Mouse (Mus musculus) limb, embryonic 12.5 days (tissue): ENCODE measurements around the gene Hsd3b6. TPM values are rescaled to one million over a fixed set of nuclear protein-coding genes. Genes with fewer than 3 reads are reported as not detected.

ENCODE experiments used
- ATAC-seq: fragments of 200-750 bp; cut with Nextera tagmentation; 2 replicates; pipeline ENCODE4 v1.8.0; 2017; ENCODE audit warnings: low read depth, moderate TSS enrichment; ENCODE audit not compliant: insufficient number of reproducible peaks, insufficient read depth, low FRiP score, low TSS enrichment
- H3K27ac ChIP-seq: fragments of 300-500 bp; sonication (generic); 2 replicates; pipeline ENCODE4 v1.5.1; 2016; ENCODE audit warnings: mild to moderate bottlenecking, moderate library complexity
- H3K27me3 ChIP-seq: fragments of 300-500 bp; sonication (generic); 2 replicates; pipeline ENCODE4 v1.6.1; 2016; ENCODE audit warnings: mild to moderate bottlenecking, moderate library complexity
- H3K36me3 ChIP-seq: fragments of 300-500 bp; sonication (generic); 2 replicates; pipeline ENCODE4 v1.6.1; 2016; ENCODE audit warnings: mild to moderate bottlenecking, moderate library complexity
- H3K4me1 ChIP-seq: fragments of 300-500 bp; sonication (generic); replicated peaks from 2 replicates; pipeline ENCODE4 v1.6.1; 2016
- H3K4me2 ChIP-seq: fragments of 300-500 bp; sonication (generic); 2 replicates; pipeline ENCODE4 v1.6.1; 2016; ENCODE audit warnings: mild to moderate bottlenecking, moderate library complexity
- H3K4me3 ChIP-seq: fragments of 300-500 bp; sonication (generic); replicated peaks from 2 replicates; pipeline ENCODE4 v1.5.1; 2016; ENCODE audit warnings: mild to moderate bottlenecking
- H3K9ac ChIP-seq: fragments of 300-500 bp; sonication (generic); replicated peaks from 2 replicates; pipeline ENCODE4 v1.6.1; 2016; ENCODE audit warnings: mild to moderate bottlenecking, moderate library complexity
- H3K9me3 ChIP-seq: fragments of 300-500 bp; sonication (generic); 2 replicates; pipeline ENCODE4 v1.6.1; 2016; ENCODE audit warnings: mild to moderate bottlenecking, moderate library complexity
- WGBS: fragments of 180-500 bp; shearing (Covaris S2); methylation state at CpG from one replicate; pipeline ENCODE4 v1.1.7; 2016; 5-methylcytosine and 5-hydroxymethylcytosine counted together
- polyA plus RNA-seq: library from polyadenylated mRNA; unstranded; fragments of >200 nt; fragmentation: Nextera tagmentation; extraction: Ambion mirVana; gene quantifications from 2 replicates; pipeline ENCODE4 v1.2.1, GENCODE M21; 2016

Gene Hsd3b6
- 31.6 and 33.2 TPM in 2 replicates for polyA plus RNA-seq

- Histone ChIP-seq H3K27ac (no peak within 1 kb of the TSS), H3K9ac (no peak within 1 kb of the TSS), H3K4me3 (no peak within 1 kb of the TSS), H3K36me3 (no peaks in the 10 kb centered on the region), H3K4me2 (no peak within 1 kb of the TSS), H3K9me3 (no peaks in the 10 kb centered on the region), H3K4me1 (no peaks in the 10 kb centered on the region), H3K27me3 (no peaks in the 10 kb centered on the region)
- no peak for ATAC-seq
- 67% methylated on average over 6 of the region's 6 CpGs for WGBS
Observed at GRCm38 (mm10) chr3:98814101-98814670, at the start of gene Hsd3b6. Gene Hsd3b6 (minus strand): TSS chr3:98814443.

GRCm38 (mm10) chr3:98862800-98863199 is 48.6 kb upstream of the Hsd3b6 start:
- no peaks in the 10 kb centered on the region for H3K9me3 ChIP-seq
- 97% methylated on average over 1 of the region's 1 CpGs for WGBS
- H3K27me3 ChIP-seq: no peaks in the 10 kb centered on the region
- H3K27ac ChIP-seq: no peak overlapping the region
- H3K4me3 ChIP-seq: no peak overlapping the region
- no peaks in the 10 kb centered on the region for H3K4me1 ChIP-seq
- H3K9ac ChIP-seq: no peak overlapping the region
- H3K4me2 ChIP-seq: no peak overlapping the region
- H3K36me3 ChIP-seq: no peaks in the 10 kb centered on the region
- ATAC-seq: no peak

GRCm38 (mm10) chr3:98859576-98859975 is 45.3 kb upstream of the Hsd3b6 start, which contains the start of gene Hsd3b1:
Gene Hsd3b1 (minus strand): TSS chr3:98859794.
- no peak for ATAC-seq
- H3K27ac ChIP-seq: no peak within 1 kb of the TSS
- no peaks in the 10 kb centered on the region for H3K36me3 ChIP-seq
- no peaks in the 10 kb centered on the region for H3K4me1 ChIP-seq
- no peak within 1 kb of the TSS for H3K9ac ChIP-seq
- H3K9me3 ChIP-seq: no peaks in the 10 kb centered on the region
- H3K27me3 ChIP-seq: no peaks in the 10 kb centered on the region
- 87% methylated on average over 3 of the region's 3 CpGs for WGBS
- no peak within 1 kb of the TSS for H3K4me3 ChIP-seq
- no peak within 1 kb of the TSS for H3K4me2 ChIP-seq

- Histone ChIP-seq H3K27me3 (no peaks in the 10 kb centered on the region), H3K9me3 (no peaks in the 10 kb centered on the region), H3K27ac (no peak overlapping the region), H3K4me3 (no peak overlapping the region), H3K36me3 (no peaks in the 10 kb centered on the region), H3K4me2 (no peak overlapping the region), H3K9ac (no peak overlapping the region), H3K4me1 (no peaks in the 10 kb centered on the region)
- WGBS: 93% methylated on average over 2 of the region's 2 CpGs
- no peak for ATAC-seq
Observed at GRCm38 (mm10) chr3:98858051-98858450, 43.8 kb upstream of the Hsd3b6 start.

- Histone ChIP-seq H3K4me3 (no peak overlapping the region), H3K9me3 (no peaks in the 10 kb centered on the region), H3K4me1 (no peaks in the 10 kb centered on the region), H3K9ac (no peak overlapping the region), H3K27ac (no peak overlapping the region), H3K4me2 (no peak overlapping the region), H3K36me3 (no peaks in the 10 kb centered on the region), H3K27me3 (no peaks in the 10 kb centered on the region)
- WGBS: 65% methylated on average over 1 of the region's 1 CpGs
- ATAC-seq: no peak
Observed at GRCm38 (mm10) chr3:98856892-98857291, 42.6 kb upstream of the Hsd3b6 start.

- Histone ChIP-seq H3K27ac (no peak overlapping the region), H3K4me3 (no peak overlapping the region), H3K4me2 (no peak overlapping the region), H3K9me3 (no peaks in the 10 kb centered on the region), H3K36me3 (no peaks in the 10 kb centered on the region), H3K4me1 (no peaks in the 10 kb centered on the region), H3K27me3 (no peaks in the 10 kb centered on the region), H3K9ac (no peak overlapping the region)
- no peak for ATAC-seq
- 79% methylated on average over 3 of the region's 3 CpGs for WGBS
Observed at GRCm38 (mm10) chr3:98855160-98855559, 40.9 kb upstream of the Hsd3b6 start.

- Histone ChIP-seq H3K27me3 (no peaks in the 10 kb centered on the region), H3K9ac (no peak overlapping the region), H3K9me3 (no peaks in the 10 kb centered on the region), H3K36me3 (no peaks in the 10 kb centered on the region), H3K4me2 (no peak overlapping the region), H3K27ac (no peak overlapping the region), H3K4me1 (no peaks in the 10 kb centered on the region), H3K4me3 (no peak overlapping the region)
- WGBS: 30% methylated on average over 1 of the region's 1 CpGs
- no peak for ATAC-seq
Observed at GRCm38 (mm10) chr3:98853685-98854084, 39.4 kb upstream of the Hsd3b6 start.

GRCm38 (mm10) chr3:98853051-98853450 is 38.8 kb upstream of the Hsd3b6 start:
- no peaks in the 10 kb centered on the region for H3K4me1 ChIP-seq
- no peaks in the 10 kb centered on the region for H3K27me3 ChIP-seq
- H3K4me2 ChIP-seq: no peak overlapping the region
- ATAC-seq: no peak
- H3K9me3 ChIP-seq: no peaks in the 10 kb centered on the region
- WGBS: 90% methylated on average over 3 of the region's 3 CpGs
- H3K36me3 ChIP-seq: no peaks in the 10 kb centered on the region
- no peak overlapping the region for H3K4me3 ChIP-seq
- no peak overlapping the region for H3K9ac ChIP-seq
- no peak overlapping the region for H3K27ac ChIP-seq

GRCm38 (mm10) chr3:98852631-98853030 is 38.4 kb upstream of the Hsd3b6 start:
- Histone ChIP-seq H3K4me1 (no peaks in the 10 kb centered on the region), H3K9ac (no peak overlapping the region), H3K9me3 (no peaks in the 10 kb centered on the region), H3K27me3 (no peaks in the 10 kb centered on the region), H3K36me3 (no peaks in the 10 kb centered on the region), H3K4me3 (no peak overlapping the region), H3K4me2 (no peak overlapping the region), H3K27ac (no peak overlapping the region)
- WGBS: 84% methylated on average over 6 of the region's 6 CpGs
- no peak for ATAC-seq

- no peak overlapping the region for H3K27ac ChIP-seq
- no peaks in the 10 kb centered on the region for H3K27me3 ChIP-seq
- H3K9ac ChIP-seq: no peak overlapping the region
- 78% methylated on average over 2 of the region's 2 CpGs for WGBS
- no peaks in the 10 kb centered on the region for H3K36me3 ChIP-seq
- H3K4me3 ChIP-seq: no peak overlapping the region
- no peaks in the 10 kb centered on the region for H3K9me3 ChIP-seq
- no peak for ATAC-seq
- no peak overlapping the region for H3K4me2 ChIP-seq
- H3K4me1 ChIP-seq: no peaks in the 10 kb centered on the region
Observed at GRCm38 (mm10) chr3:98851853-98852252, 37.6 kb upstream of the Hsd3b6 start.

GRCm38 (mm10) chr3:98850262-98850661 is 36.0 kb upstream of the Hsd3b6 start:
- H3K36me3 ChIP-seq: no peaks in the 10 kb centered on the region
- 88% methylated on average over 5 of the region's 5 CpGs for WGBS
- no peak for ATAC-seq
- no peak overlapping the region for H3K27ac ChIP-seq
- H3K27me3 ChIP-seq: no peaks in the 10 kb centered on the region
- H3K4me3 ChIP-seq: no peak overlapping the region
- no peaks in the 10 kb centered on the region for H3K9me3 ChIP-seq
- H3K9ac ChIP-seq: no peak overlapping the region
- no peaks in the 10 kb centered on the region for H3K4me1 ChIP-seq
- no peak overlapping the region for H3K4me2 ChIP-seq

- WGBS: 88% methylated on average over 1 of the region's 1 CpGs
Observed at GRCm38 (mm10) chr3:98848898-98849297, 34.7 kb upstream of the Hsd3b6 start.

More at GRCm38 (mm10) chr3:98848898-98849297, 34.7 kb upstream of the Hsd3b6 start:
- Histone ChIP-seq H3K9me3 (no peaks in the 10 kb centered on the region), H3K4me1 (no peaks in the 10 kb centered on the region), H3K36me3 (no peaks in the 10 kb centered on the region), H3K27me3 (no peaks in the 10 kb centered on the region), H3K4me2 (no peak overlapping the region), H3K4me3 (no peak overlapping the region), H3K9ac (no peak overlapping the region), H3K27ac (no peak overlapping the region)
- no peak for ATAC-seq
